ENCODE assay signal across 26 mouse cellular contexts in genomic region chr10:12146942-12147537, GRCm38 (mm10).
DNase-seq lines count a peak whose midpoint lies in the region; ATAC-seq and TF ChIP-seq lines count a peak whose summit lies in the region.
"Had no signal": no experiment of that assay in that cellular context is flagged by ENCODE, and none has a peak within 500 bp of the region (broad histone marks: within the 10 kb centered on the region; RNA-seq: fewer than 3 reads in every experiment).

No protein-coding gene starts in this region.

- no peak for DNase-seq in hindbrain, embryonic 14.5 days (ENCODE audit: low spot score)
- no peak for DNase-seq in hindbrain, embryonic 11.5 days (ENCODE audit: low spot score)
- no peak for DNase-seq in hindbrain, postnatal 0 days (ENCODE audit: low spot score)
- DNase-seq in heart, postnatal 36 days = no peak
- DNase-seq: adrenal gland, adult 2 months; adrenal gland, postnatal 14 days; B cell, adult 2 months; cerebellum, adult 11 months; cerebellum, adult 2 months; cerebellum, adult 9-11 months; cerebellum, postnatal 25 days; gastrocnemius, postnatal 25 days; heart, adult 18-20 months; heart, postnatal 14 days had no signal

- ATAC-seq in hindbrain, embryonic 14.5 days (ENCODE audit: low FRiP score) = peak; percentile 73
- no peak for ATAC-seq in hindbrain, embryonic 11.5 days (ENCODE audit: low FRiP score)
- 0 out of 2 replicates have a peak, but pooled peaks have one; percentile 40 for ATAC-seq in hindbrain, postnatal 0 days
- peak; percentile 87 for ATAC-seq in neural tube, embryonic 15.5 days (ENCODE audit: low FRiP score)
- no peak for ATAC-seq in intestine, embryonic 16.5 days
- ATAC-seq: CD4-positive, CD25-positive, alpha-beta regulatory T cell, adult 4 months; forebrain, embryonic 15.5 days; inflammation-experienced regulatory T-cells, adult 6 months; intestine, postnatal 0 days had no signal

- no peak overlapping the region for H3K27ac ChIP-seq in hindbrain, embryonic 14.5 days
- no peak overlapping the region for H3K27ac ChIP-seq in hindbrain, embryonic 11.5 days (ENCODE audit: low read depth, low read length)
- H3K27ac ChIP-seq in hindbrain, postnatal 0 days = no peak overlapping the region
- H3K27ac ChIP-seq in neural tube, embryonic 15.5 days (replicated peaks) = no peak overlapping the region
- no peak overlapping the region for H3K27ac ChIP-seq in intestine, embryonic 16.5 days (ENCODE audit: low read length)
- H3K27ac ChIP-seq: embryonic facial prominence, embryonic 12.5 days; embryonic facial prominence, embryonic 15.5 days; forebrain, embryonic 12.5 days; forebrain, embryonic 15.5 days; heart, embryonic 15.5 days had no signal

- H3K36me3 ChIP-seq in hindbrain, embryonic 14.5 days (replicated peaks; ENCODE audit: control insufficient read depth, insufficient read depth) = no peaks in the 10 kb centered on the region
- no peaks in the 10 kb centered on the region for H3K36me3 ChIP-seq in hindbrain, embryonic 11.5 days (ENCODE audit: control insufficient read depth, insufficient read depth, low read length)
- no peaks in the 10 kb centered on the region for H3K36me3 ChIP-seq in C2C12 (ENCODE audit: control insufficient read depth, insufficient read depth)
- H3K36me3 ChIP-seq in hindbrain, postnatal 0 days (ENCODE audit: insufficient read depth, low read length) = no peaks in the 10 kb centered on the region
- no peaks in the 10 kb centered on the region for H3K36me3 ChIP-seq in neural tube, embryonic 15.5 days
- no peaks in the 10 kb centered on the region for H3K36me3 ChIP-seq in intestine, embryonic 16.5 days (ENCODE audit: control insufficient read depth, insufficient read depth, low read length)
- H3K36me3 ChIP-seq: embryonic facial prominence, embryonic 12.5 days; embryonic facial prominence, embryonic 15.5 days; forebrain, embryonic 12.5 days; forebrain, embryonic 15.5 days; heart, embryonic 12.5 days; heart, embryonic 15.5 days had no signal

- no peaks in the 10 kb centered on the region for H3K9me3 ChIP-seq in hindbrain, embryonic 14.5 days (ENCODE audit: control insufficient read depth, low read length)
- no peaks in the 10 kb centered on the region for H3K9me3 ChIP-seq in hindbrain, embryonic 11.5 days (ENCODE audit: control insufficient read depth, low read length)
- H3K9me3 ChIP-seq in hindbrain, postnatal 0 days (ENCODE audit: low read length) = no peaks in the 10 kb centered on the region
- H3K9me3 ChIP-seq in neural tube, embryonic 15.5 days (replicated peaks) = no peaks in the 10 kb centered on the region
- H3K9me3 ChIP-seq in intestine, embryonic 16.5 days (ENCODE audit: control insufficient read depth, low read length) = no peaks in the 10 kb centered on the region
- H3K9me3 ChIP-seq: embryonic facial prominence, embryonic 12.5 days; embryonic facial prominence, embryonic 15.5 days; forebrain, embryonic 12.5 days; forebrain, embryonic 15.5 days; heart, embryonic 12.5 days; heart, embryonic 15.5 days had no signal

- no peaks in the 10 kb centered on the region for H3K27me3 ChIP-seq in hindbrain, embryonic 14.5 days (ENCODE audit: control insufficient read depth, insufficient read depth, low read length)
- H3K27me3 ChIP-seq in hindbrain, embryonic 11.5 days (ENCODE audit: control insufficient read depth, insufficient read depth, low read length) = no peaks in the 10 kb centered on the region
- H3K27me3 ChIP-seq in C2C12 (ENCODE audit: control insufficient read depth, insufficient read depth, insufficient read length) = no peaks in the 10 kb centered on the region
- H3K27me3 ChIP-seq in hindbrain, postnatal 0 days (ENCODE audit: insufficient read depth, low read length) = no peaks in the 10 kb centered on the region
- no peaks in the 10 kb centered on the region for H3K27me3 ChIP-seq in neural tube, embryonic 15.5 days (replicated peaks)
- H3K27me3 ChIP-seq in intestine, embryonic 16.5 days (replicated peaks; ENCODE audit: control insufficient read depth, insufficient read depth, low read length) = no peaks in the 10 kb centered on the region
- H3K27me3 ChIP-seq: embryonic facial prominence, embryonic 12.5 days; embryonic facial prominence, embryonic 15.5 days; forebrain, embryonic 12.5 days; forebrain, embryonic 15.5 days; heart, embryonic 12.5 days; heart, embryonic 15.5 days had no signal

- H3K4me2 ChIP-seq in hindbrain, embryonic 14.5 days (replicated peaks) = no peak overlapping the region
- H3K4me2 ChIP-seq in hindbrain, embryonic 11.5 days (replicated peaks; ENCODE audit: low read depth, low read length) = no peak overlapping the region
- no peak overlapping the region for H3K4me2 ChIP-seq in hindbrain, postnatal 0 days (ENCODE audit: low read depth, low read length)
- no peak overlapping the region for H3K4me2 ChIP-seq in neural tube, embryonic 15.5 days
- H3K4me2 ChIP-seq in intestine, embryonic 16.5 days (ENCODE audit: low read depth, low read length) = no peak overlapping the region
- H3K4me2 ChIP-seq: embryonic facial prominence, embryonic 12.5 days; embryonic facial prominence, embryonic 15.5 days; forebrain, embryonic 12.5 days; forebrain, embryonic 15.5 days; heart, embryonic 12.5 days; heart, embryonic 15.5 days had no signal

- H3K9ac ChIP-seq in hindbrain, embryonic 14.5 days = no peak overlapping the region
- no peak overlapping the region for H3K9ac ChIP-seq in hindbrain, embryonic 11.5 days (ENCODE audit: low read depth, low read length)
- no peak overlapping the region for H3K9ac ChIP-seq in hindbrain, postnatal 0 days (replicated peaks; ENCODE audit: low read length)
- no peak overlapping the region for H3K9ac ChIP-seq in neural tube, embryonic 15.5 days (replicated peaks)
- H3K9ac ChIP-seq in intestine, embryonic 16.5 days (ENCODE audit: low read depth, low read length) = no peak overlapping the region
- H3K9ac ChIP-seq: embryonic facial prominence, embryonic 12.5 days; embryonic facial prominence, embryonic 15.5 days; forebrain, embryonic 12.5 days; forebrain, embryonic 15.5 days; heart, embryonic 12.5 days; heart, embryonic 15.5 days had no signal

- H3ac ChIP-seq in C2C12 (ENCODE audit: control insufficient read depth, insufficient read length, low read depth) = no peak overlapping the region

- intact Hi-C loops in heart, postnatal 36 days (cut with DNase I) = no loop called here

- H3K4me3 ChIP-seq in hindbrain, embryonic 14.5 days (replicated peaks; ENCODE audit: low read length) = no peak overlapping the region
- no peak overlapping the region for H3K4me3 ChIP-seq in hindbrain, embryonic 11.5 days (ENCODE audit: low read depth, low read length)
- no peak overlapping the region for H3K4me3 ChIP-seq in C2C12 (ENCODE audit: insufficient read depth, poor library complexity, severe bottlenecking)
- no peak overlapping the region for H3K4me3 ChIP-seq in hindbrain, postnatal 0 days (ENCODE audit: low read length)
- no peak overlapping the region for H3K4me3 ChIP-seq in neural tube, embryonic 15.5 days (replicated peaks)
- no peak overlapping the region for H3K4me3 ChIP-seq in intestine, embryonic 16.5 days (ENCODE audit: low read length)
- H3K4me3 ChIP-seq: embryonic facial prominence, embryonic 12.5 days; embryonic facial prominence, embryonic 15.5 days; forebrain, embryonic 12.5 days; forebrain, embryonic 15.5 days; heart, embryonic 12.5 days; heart, embryonic 15.5 days had no signal

- H3K79me3 ChIP-seq in C2C12 (ENCODE audit: low read depth) = no peaks in the 10 kb centered on the region

- no peaks in the 10 kb centered on the region for H3K4me1 ChIP-seq in hindbrain, embryonic 14.5 days (replicated peaks; ENCODE audit: control insufficient read depth, insufficient read depth, low read length)
- no peaks in the 10 kb centered on the region for H3K4me1 ChIP-seq in hindbrain, embryonic 11.5 days (replicated peaks; ENCODE audit: control insufficient read depth, insufficient read depth, low read length)
- no peaks in the 10 kb centered on the region for H3K4me1 ChIP-seq in hindbrain, postnatal 0 days (ENCODE audit: insufficient read depth, low read length)
- no peaks in the 10 kb centered on the region; the same call in 1 of the 2 replicates for H3K4me1 ChIP-seq in neural tube, embryonic 15.5 days
- H3K4me1 ChIP-seq in intestine, embryonic 16.5 days (ENCODE audit: control insufficient read depth, insufficient read depth, low read length) = no peaks in the 10 kb centered on the region
- H3K4me1 ChIP-seq: embryonic facial prominence, embryonic 12.5 days; embryonic facial prominence, embryonic 15.5 days; forebrain, embryonic 12.5 days; forebrain, embryonic 15.5 days; heart, embryonic 12.5 days; heart, embryonic 15.5 days had no signal

- 76% methylated on average over 9 of the region's 9 CpGs for WGBS in hindbrain, embryonic 14.5 days
- WGBS in hindbrain, embryonic 11.5 days = 90% methylated on average over 9 of the region's 9 CpGs
- WGBS in hindbrain, postnatal 0 days = 78% methylated on average over 9 of the region's 9 CpGs
- 56% methylated on average over 9 of the region's 9 CpGs for WGBS in neural tube, embryonic 15.5 days
- 92% methylated on average over 9 of the region's 9 CpGs for WGBS in intestine, embryonic 16.5 days

- no peak for TF ChIP-seq CTCF in C2C12 (IDR thresholded peaks at IDR 0.05; ENCODE audit: control insufficient read depth, insufficient read depth, insufficient read length)
- TF ChIP-seq CTCF in hindbrain, postnatal 0 days (IDR thresholded peaks at IDR 0.05; ENCODE audit: low read depth) = no peak

- no peaks in the 10 kb centered on the region for H3K79me2 ChIP-seq in C2C12 (ENCODE audit: control insufficient read depth, insufficient read depth)

TF ChIP-seq in C2C12, 6 proteins besides CTCF, POLR2A, EP300 and RAD21:
- TF ChIP-seq CEBPB (IDR thresholded peaks at IDR 0.05; ENCODE audit: low read depth) (peak; percentile 48), MYOG (IDR thresholded peaks at IDR 0.05; ENCODE audit: control insufficient read depth, extremely low read depth, insufficient read length) (no peak)

Comparison
In these comparisons a context has a peak if more than half of its experiments do, and no peak if none do; other contexts are left out.
1. ATAC-seq: peak in hindbrain, embryonic 14.5 days (single experiment), hindbrain, postnatal 0 days (single experiment) and neural tube, embryonic 15.5 days (single experiment); none in hindbrain, embryonic 11.5 days (single experiment) and intestine, embryonic 16.5 days (single experiment).